Mouse (Mus musculus): ENCODE measurements at regions not wholly inside any gene's neighbourhood (a gene's known extent, or its start where the extent isn't known, plus 50 kb on each side); places are given as distances from the start of the nearest gene placed in this dataset.

DNA sequence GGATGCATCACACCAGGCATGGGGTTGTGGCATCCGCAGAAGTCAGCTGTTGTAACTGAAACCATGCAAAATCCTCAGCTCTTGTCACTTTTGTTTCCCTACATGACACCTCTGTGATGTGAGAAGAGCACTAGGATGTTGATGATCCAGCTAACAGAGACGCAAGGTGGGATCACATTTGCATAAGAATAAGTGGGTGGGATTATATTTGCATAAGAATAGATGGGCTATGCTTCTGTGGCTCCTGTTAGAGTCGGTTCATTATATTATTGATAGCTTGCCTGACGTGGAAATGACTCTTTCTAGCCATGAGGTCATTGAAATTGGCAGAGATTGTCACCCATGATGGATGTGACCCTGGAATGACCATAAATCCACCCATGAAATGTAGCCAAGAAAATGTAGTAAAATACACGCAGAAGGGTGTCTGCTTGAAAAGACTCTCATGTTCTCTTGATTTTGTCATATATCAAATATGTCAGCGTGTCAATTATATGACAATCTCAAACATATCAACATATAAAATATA is 102.2 kb upstream of the Arg1 start:
- no peak for DNase-seq

DNA sequence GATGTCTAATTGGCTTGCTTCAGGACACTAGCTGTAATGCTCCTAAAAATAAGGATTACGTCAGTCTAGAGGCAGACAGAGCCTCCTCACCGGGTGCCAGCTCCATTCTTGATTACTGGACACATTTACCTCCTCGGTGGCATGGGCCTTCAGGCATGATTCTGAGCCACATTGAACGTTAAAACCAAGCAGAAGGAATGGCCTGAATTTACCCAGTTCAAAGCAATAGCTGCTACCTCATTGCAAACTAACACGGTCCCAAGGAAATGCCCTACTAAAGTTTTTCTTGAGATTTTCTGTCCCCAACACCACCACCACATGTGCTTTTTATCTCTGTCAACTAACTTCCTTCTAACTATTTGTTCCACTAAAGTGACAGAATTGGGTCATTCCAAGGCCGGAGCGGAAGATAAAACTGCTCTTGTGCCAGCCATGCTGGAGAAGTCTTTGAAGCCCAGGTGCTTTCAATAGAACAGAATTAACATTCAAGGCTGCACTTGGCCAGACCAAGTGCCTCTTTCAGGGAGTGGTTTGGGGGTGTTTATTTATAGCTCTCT is 96.4 kb upstream of the Arg1 start:
- DNase-seq: peak; percentile 61

DNA sequence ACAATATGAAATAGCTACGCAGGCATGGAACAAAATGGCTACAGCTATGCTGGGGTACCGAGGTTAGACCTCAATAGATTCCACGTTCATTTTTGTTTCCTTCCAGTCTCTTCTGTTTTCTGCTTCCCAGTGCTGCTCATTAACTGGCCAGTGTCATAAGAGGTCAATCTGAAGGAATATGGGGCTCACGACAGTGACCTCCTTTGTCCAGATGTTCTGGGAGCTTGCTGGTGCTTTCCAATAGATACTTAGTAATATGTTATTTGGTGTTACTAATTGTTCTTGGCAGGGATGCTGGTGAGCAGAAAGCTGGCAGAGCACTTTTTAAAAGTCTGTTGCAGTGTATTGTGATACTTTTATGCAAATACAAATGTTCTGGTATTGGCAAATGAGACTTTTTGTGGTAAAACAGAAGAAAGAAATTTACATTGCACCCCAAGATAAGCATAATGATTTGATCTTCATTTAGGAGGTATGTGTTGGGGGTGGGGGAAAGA is 95.8 kb upstream of the Arg1 start:
- peak; percentile 36 for DNase-seq

DNA sequence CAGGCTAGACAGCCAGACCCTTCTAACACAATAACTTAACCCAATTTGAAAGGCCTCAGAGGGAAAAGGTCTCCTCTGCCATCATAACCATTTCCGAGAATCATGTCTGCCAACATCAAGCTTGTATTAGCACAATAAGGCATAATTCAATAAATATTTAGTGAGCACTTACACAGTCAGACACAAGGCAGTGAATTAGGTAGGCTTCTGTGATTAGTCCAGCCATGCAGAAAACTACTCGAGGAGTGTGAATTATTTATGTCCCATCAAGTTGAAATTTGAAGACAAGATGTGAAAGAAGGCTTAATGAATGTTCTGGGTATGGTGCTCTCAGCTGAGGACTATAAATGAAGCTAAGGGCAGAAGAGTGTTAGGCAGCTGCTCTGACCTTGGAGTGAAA is 91.7 kb upstream of the Arg1 start:
- DNase-seq: peak; percentile 52

- DNase-seq: no peak
Observed at GRCm38 (mm10) chr10:25017843-25018242, 90.6 kb upstream of the Arg1 start.

GRCm38 (mm10) chr10:25016110-25016509 is 88.8 kb upstream of the Arg1 start:
- DNase-seq: peak; percentile 81

DNA sequence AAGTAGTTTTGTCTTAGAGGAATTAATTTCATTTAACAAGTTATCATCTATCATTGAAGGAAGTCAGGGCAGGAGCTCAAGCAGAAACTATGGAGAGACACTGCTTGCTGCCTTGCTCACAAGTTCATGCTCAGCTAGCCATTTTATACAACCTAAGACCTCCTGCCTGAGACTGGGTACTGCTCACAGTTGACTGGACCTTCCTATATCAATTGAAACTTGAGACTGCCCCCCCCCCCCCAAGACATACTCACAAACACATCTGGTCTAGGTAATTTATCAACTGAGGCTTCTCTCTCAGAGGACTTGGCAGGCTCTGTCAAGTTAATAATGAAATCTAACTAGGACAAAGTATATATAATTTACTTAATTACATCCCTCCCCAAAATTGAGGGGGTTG is 84.8 kb upstream of the Arg1 start:
- DNase-seq: no peak

GRCm38 (mm10) chr10:25001299-25001698 is 74.0 kb upstream of the Arg1 start:
- DNase-seq: no peak

GRCm38 (mm10) chr10:25000231-25001222 is 73.2 kb upstream of the Arg1 start:
- DNase-seq: no peak

- no peak for DNase-seq
Observed at GRCm38 (mm10) chr10:24999807-25000206, 72.5 kb upstream of the Arg1 start.

DNA sequence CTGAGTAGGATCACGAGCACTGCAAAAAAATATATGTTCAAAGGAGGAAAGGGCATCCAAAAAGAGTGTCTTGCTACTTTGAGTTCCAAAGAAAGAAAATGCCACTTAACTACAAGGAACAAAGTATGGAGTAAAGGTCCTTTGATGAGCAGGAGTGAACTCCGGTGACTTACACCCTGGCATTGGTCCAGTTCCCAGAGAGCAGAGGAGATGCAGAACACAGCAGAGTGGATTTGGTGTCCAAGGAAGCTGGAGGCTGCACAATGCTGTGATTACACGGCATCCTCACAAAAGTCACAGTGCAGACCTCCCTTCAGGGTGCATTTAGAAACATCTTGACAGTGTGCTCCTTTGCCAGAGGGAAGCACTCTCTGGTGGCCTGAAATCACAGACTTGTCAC is 70.4 kb upstream of the Arg1 start:
- DNase-seq: no peak

DNA sequence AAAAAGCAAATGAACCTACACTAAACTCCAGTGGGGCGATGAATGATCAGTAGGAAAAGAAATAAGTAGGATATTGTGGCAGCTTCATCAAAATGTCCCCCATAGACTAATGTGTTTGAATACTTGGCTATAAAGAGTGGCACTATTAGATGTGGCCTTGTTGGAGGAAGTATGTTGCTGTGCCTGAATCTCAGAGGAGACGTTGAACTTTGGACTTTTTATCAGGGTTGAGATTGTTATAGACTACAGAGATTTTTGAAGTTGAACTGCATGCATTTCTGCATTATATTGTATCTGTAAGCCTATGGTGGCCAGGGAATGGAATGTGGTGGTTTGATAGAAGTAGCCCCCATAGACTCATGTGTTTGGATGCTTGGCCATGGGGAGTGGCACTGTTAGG is 68.5 kb upstream of the Arg1 start:
- DNase-seq: no peak

GRCm38 (mm10) chr10:24989965-24990653 is 62.8 kb upstream of the Arg1 start:
- no peak for DNase-seq

- no peak for DNase-seq
Observed at GRCm38 (mm10) chr10:24984801-24985200, 57.5 kb upstream of the Arg1 start.

DNA sequence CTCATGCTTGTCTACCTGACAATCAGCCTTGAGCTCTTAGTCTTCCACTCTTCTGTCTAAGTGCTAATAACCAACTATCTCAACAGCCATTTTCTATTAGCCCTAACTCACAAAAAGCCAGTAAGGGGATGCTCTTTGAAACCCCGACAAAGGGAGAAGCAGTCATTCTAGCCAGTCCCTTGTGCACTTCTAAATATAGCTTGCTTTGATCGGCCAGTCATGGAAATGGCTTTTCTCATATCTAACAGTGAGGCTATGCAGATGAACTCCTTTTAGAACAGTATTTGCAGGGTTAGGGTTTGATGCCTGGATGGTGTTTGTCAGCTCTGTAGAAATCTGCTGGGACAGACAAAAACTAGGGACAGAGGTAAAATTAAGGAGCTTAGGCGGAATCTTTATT is 54.5 kb upstream of the Arg1 start:
- DNase-seq: no peak
